Mouse (Mus musculus): ENCODE data around the gene Arhgap8.
"Not testable (repeated sequence)": the region's sequence is repeated elsewhere in the genome, so short reads cannot be mapped to it uniquely, and the experiment has no call there.

Arhgap8 gene

DNA sequence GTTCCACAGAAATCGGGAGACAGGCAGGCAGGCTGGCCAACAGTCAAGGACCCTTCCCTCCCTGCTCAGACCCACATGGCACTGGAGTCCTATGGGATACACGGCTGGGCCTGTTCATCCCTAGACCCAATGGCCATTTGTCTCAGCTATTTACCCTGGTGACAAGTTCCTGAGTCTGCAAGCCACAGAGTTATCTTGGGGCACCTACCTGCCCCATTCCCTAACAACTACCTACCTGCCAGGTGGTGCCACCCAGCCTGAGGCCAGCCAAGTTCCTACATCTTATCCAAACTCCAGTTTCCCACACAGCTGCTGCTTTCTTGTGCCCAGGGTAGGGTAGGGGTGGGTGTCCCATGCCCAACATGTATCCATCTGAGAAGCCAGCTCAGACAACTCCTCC, 21.7 kb upstream of the Arhgap8 start:
- DNase-seq (ENCODE audit: low spot score in 2 of 2) = no peak

GRCm38 (mm10) chr15:84700147-84700794, 19.6 kb upstream of the Arhgap8 start:
- peak; percentile 41 to 44 for DNase-seq (ENCODE audit: low spot score in 2 of 2)

GRCm38 (mm10) chr15:84701947-84702346, 17.9 kb upstream of the Arhgap8 start:
- DNase-seq (ENCODE audit: low spot score in 2 of 2) = peak; percentile 31 to 43

DNA sequence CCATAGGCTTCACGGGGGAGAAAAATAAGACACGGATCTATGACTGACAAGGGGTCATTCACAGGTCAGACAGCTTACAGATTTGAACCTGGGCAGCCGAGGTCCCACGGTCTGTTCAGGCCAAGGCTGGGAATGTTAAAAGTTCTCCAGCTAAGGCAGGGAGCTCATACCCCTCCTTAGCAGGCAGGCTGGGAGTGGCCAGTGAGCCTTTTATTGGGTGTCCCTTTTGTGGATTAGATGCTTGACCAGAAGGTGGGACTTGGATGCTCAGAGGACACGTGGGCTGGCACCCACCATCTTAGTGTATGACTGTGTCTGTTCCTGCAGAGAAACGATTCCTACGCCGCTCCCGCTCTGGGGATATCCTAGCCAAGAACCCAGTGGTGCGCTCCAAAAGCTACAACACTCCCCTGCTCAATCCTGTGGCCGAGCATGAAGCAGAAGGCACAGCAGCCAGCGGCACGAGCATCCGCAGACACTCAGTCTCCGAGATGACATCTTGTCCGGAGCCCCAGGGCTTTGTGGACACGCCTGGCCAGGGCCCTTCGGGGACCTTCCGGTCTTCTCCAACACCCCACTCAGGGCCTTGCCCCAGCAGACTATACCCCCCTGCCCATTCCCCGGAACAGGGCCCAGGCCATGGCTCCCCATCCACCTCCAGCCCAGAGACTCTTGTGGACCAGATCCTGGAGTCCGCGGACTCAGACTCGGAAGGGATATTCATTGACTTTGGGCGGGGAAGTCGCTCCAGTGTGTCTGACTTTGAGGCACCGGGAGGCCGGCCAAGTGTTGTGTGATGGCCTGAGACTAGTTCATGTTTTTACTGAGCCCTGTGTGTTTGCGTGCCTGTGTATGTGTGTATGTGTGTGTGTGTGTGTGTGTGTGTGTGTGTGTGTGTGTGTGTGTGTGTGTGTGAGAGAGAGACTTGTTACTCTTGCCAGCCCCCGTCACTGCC, 17.2 kb upstream of the Arhgap8 start:
- DNase-seq (ENCODE audit: low spot score in 2 of 2) = no peak

DNA sequence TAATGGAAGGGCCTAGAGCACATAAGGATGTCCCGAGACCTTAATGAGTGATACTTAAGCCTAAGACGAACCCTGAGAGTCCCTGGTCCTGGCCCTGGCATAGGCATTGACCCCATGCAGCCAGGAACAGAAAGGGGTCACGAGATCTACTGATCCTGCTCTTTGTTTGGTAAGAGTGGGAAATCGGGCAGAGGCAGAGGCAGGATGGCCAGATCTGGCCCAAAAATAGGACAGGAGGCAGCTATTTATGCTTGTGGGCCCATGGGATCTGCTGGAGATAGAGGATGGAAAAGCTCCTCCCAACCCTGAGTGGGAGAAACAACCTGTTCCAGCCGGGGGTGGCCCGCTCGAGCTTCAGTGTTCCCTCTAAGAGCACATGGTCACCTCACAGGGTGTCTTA, 15.9 kb upstream of the Arhgap8 start:
- no peak for DNase-seq (ENCODE audit: low spot score in 2 of 2)

- DNase-seq (ENCODE audit: low spot score in 2 of 2) = no peak
These were observed 14.4 kb upstream of the Arhgap8 start for GRCm38 (mm10) chr15:84705351-84705901.

DNA sequence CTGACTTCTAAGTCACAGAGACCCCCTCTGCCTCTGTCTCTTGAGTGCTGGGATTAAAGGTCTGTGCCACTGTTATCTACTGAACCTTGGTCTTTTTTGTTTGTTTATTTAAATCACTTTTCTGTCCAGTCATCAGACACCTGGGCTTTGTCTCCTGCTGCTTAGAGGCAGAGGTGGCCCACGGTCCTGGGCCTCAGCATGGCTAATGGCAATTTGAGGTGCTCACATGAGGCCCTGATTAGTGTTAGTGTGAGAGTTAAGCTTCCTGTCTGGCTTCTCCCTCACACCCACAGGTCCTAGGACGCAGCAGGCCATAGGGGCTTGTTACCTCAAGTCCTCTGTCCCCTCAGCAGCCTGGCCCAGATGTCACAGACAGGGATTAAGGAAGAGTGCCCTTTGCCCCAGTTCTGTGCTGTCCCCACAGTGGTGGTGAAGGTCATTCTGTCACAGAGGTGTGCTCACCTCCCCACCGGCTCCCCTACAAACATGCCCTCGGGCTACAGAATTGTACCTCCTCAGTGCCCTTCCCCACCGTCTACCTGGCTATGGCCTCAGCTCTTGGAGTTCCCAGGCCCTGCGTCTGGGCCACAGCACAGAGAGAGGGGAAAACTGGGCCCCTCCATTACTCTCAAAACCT, 12.8 kb upstream of the Arhgap8 start:
- no peak for DNase-seq (ENCODE audit: low spot score in 2 of 2)

DNA sequence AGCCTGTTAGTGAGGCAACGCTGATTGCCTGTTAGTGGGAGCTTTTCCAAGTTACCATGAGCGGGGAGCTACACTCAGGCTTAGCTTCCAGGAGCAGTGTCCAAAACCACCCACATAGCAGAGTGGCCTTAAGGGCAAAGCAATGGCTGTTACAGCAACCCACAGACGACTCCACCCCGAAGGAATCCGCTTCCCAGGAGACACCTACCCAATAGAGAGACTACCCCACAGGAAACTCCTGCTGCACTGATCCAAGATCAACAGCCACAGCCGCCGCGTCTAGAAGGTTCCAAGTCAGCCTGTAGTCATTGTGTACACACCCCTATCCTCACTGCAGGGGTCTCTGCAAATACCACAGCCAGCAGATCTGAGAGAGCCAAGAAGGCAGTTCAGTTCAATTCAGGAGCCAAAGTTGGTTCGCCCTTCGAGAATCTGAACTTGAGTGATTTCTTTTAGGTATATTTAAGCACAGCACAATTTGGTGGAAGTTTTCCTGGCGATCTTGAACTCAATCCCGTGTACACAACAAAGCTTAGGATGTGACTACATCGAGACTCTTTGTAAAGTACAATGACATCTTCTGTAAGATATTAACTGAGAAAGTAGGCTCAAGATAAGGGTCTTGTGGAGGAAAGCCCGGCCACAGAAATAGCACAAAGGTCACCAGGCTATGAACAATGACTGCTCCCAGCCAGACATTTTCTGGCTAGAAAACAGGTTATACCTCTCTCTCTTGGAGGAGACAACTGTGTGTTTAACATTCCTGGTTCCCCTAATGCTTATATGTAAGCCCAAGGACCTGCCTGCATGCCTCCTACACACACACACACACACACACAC, 7.1 kb upstream of the Arhgap8 start:
- DNase-seq (ENCODE audit: low spot score in 2 of 2) = no peak

DNA sequence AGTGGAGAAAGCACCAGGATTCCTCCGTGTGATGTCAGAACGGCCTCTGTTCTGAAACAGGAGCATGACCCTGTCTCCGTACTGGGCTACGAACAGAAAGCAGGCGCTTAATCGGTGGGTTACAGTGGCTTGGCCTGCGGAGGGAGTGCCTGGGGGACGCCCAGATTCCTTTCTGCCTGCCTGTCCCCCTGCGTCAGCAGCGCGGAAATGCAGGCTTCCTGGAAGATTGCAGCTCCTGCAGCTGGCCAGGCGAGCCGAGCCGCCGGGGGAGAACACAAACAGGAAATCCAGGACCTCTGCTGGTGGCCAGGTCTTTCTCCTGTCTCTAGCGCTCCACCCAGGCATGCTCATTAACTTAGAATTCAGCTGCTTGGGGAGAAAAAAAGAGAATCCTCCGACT, 5.1 kb upstream of the Arhgap8 start:
- DNase-seq (ENCODE audit: low spot score in 2 of 2) = peak in 1 of 2 experiments; percentile 31

GRCm38 (mm10) chr15:84715132-84715531, 4.7 kb upstream of the Arhgap8 start:
- no peak for DNase-seq (ENCODE audit: low spot score in 2 of 2)

DNA sequence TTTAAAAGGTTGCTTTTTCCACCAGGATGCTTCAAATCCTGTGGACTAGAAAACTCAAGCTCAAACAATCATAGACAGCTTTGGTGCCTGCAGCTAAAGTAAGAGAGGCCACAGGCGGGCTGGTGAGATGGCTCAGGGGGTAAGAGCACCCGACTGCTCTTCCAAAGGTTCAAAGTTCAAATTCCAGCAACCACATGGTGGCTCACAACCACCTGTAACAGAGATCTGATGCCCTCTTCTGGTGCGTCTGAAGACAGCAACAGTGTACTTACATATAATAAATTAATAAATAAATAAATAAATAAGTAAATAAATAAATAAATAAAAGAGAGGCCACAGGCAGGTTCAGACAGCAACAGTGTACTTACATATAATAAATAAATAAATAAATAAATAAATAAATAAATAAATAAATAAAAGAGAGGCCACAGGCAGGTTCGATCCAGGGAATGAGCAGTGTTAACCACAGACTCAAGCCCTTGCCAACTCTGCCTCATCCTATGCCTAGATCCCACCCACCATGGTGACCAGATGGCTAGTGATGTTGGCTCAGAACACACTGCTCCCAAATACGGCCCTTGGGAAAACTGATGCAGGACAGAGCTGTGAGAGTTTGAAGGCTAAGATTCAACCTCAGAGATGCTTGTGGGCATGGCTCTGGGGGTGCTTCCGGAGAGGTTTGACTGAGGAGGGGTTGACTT, 2.1 kb upstream of the Arhgap8 start:
- not testable (repeated sequence) for DNase-seq (ENCODE audit: low spot score in 2 of 2)

- no peak for DNase-seq (ENCODE audit: low spot score in 2 of 2)
These were observed 1.1 kb upstream of the Arhgap8 start for GRCm38 (mm10) chr15:84718785-84719184.

GRCm38 (mm10) chr15:84720291-84721204, 696 bp downstream of the Arhgap8 start:
- DNase-seq (ENCODE audit: low spot score in 2 of 2) = no peak

GRCm38 (mm10) chr15:84723656-84724055, 3.8 kb downstream of the Arhgap8 start:
- not testable (repeated sequence) for DNase-seq (ENCODE audit: low spot score in 2 of 2)

- DNase-seq (ENCODE audit: low spot score in 2 of 2) = no peak
These were observed 4.3 kb downstream of the Arhgap8 start for GRCm38 (mm10) chr15:84724199-84724598.

- no peak for DNase-seq (ENCODE audit: low spot score in 2 of 2)
These were observed 9.8 kb downstream of the Arhgap8 start for GRCm38 (mm10) chr15:84729685-84730084.

DNA sequence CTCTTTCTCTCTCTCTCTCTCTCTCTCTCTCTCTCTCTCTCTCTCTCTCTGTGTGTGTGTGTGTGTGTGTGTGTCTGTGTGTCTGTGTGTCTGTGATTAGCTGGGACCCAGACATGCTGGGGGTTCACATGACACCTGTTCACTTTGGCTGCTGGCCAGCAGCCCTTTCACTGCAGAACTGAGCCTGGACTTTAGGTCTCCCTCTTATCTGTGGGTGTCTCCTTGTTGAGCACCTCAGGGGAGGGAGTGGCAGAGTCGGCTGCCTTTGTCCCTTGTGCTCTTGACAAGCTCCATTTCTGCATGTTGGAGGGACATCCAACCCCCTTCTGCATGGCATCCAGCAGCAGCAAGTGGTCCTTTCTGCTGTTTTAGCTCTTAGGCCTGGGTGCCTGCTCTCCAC, 11.0 kb downstream of the Arhgap8 start:
- no peak for DNase-seq (ENCODE audit: low spot score in 2 of 2)

GRCm38 (mm10) chr15:84731676-84732424, 12.0 kb downstream of the Arhgap8 start:
- DNase-seq (ENCODE audit: low spot score in 2 of 2) = no peak

- no peak for DNase-seq (ENCODE audit: low spot score in 2 of 2)
These were observed 12.5 kb downstream of the Arhgap8 start for GRCm38 (mm10) chr15:84732425-84732749.

Measured in right cerebral cortex, adult 2 months (tissue).